Comparison of ENCODE assay signal across 17 mouse cellular contexts in the genomic region with DNA sequence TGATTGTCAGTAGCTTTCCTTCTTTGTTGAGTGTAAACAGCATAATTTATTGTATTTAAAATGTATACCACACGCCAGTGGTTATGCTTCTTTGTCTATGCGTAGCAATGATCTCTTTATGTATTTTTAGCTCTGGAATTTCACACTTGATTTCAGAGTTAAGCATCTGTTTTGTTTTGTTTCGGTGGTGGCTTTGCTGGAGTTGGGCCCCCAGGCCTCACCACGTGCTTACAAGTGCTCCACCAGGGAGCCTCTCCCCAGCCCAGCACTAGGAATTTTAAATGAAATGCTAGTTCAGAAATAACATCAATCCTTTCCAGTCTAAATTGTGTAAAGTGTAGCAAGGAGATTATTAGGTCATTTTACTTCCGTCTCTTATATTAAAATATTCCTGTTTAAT.
"Had no signal": no experiment of that assay in that cellular context is flagged by ENCODE, and none has a peak within 500 bp of the region (broad histone marks: within the 10 kb centered on the region; RNA-seq: fewer than 3 reads in every experiment).

No protein-coding gene starts in this region.

- H3K9me3 ChIP-seq: liver, embryonic 13.5 days; midbrain, embryonic 12.5 days; midbrain, embryonic 15.5 days; neural tube, embryonic 13.5 days had no signal

- H3K36me3 ChIP-seq: liver, embryonic 13.5 days; midbrain, embryonic 12.5 days; midbrain, embryonic 15.5 days; neural tube, embryonic 13.5 days had no signal

- H3K9ac ChIP-seq: liver, embryonic 13.5 days; midbrain, embryonic 12.5 days; midbrain, embryonic 15.5 days; neural tube, embryonic 13.5 days had no signal

- H3K27ac ChIP-seq: kidney, postnatal 0 days; layer of hippocampus, adult 2 months; liver, embryonic 13.5 days; midbrain, embryonic 12.5 days; midbrain, embryonic 15.5 days; neural tube, embryonic 13.5 days had no signal

- H3K4me2 ChIP-seq: liver, embryonic 13.5 days; midbrain, embryonic 12.5 days; midbrain, embryonic 15.5 days; neural tube, embryonic 13.5 days had no signal

- H3K4me1 ChIP-seq: liver, embryonic 13.5 days had no signal

- ATAC-seq: midbrain, embryonic 15.5 days had no signal

- H3K4me3 ChIP-seq: layer of hippocampus, adult 2 months; liver, embryonic 13.5 days; midbrain, embryonic 12.5 days; midbrain, embryonic 15.5 days; myocyte; neural tube, embryonic 13.5 days had no signal

- DNase-seq: kidney, postnatal 25 days; layer of hippocampus, adult 9-11 months; liver, embryonic 13.5 days; lung, adult 2 months; lung, postnatal 14 days; lung, postnatal 4 days; retina, postnatal 1 day; right cerebral cortex, postnatal 25 days; spleen, adult 18-20 months; thymus, adult 18-20 months; thymus, postnatal 36 days had no signal

- H3K27me3 ChIP-seq: liver, embryonic 13.5 days; midbrain, embryonic 12.5 days; midbrain, embryonic 15.5 days; neural tube, embryonic 13.5 days had no signal
